Mouse (Mus musculus) lung, adult 2 months (tissue): ENCODE results near the gene Nfkb1. TPM values are rescaled to one million over a fixed set of nuclear protein-coding genes. Genes with fewer than 3 reads are reported as not detected.
A peak's percentile ranks its signal among the peaks of the same experiment; 100 is the strongest.

Source experiments
- DNase-seq: peaks from one replicate; pipeline ENCODE4 v3.0.0; 2022
- H3K4me1 ChIP-seq: fragments of 200-500 bp; 2 replicates; pipeline ENCODE4 v1.6.1; 2011; ENCODE audit warnings: low read length; ENCODE audit not compliant: control insufficient read depth, insufficient read depth
- H3K4me3 ChIP-seq: fragments of 200-500 bp; replicated peaks from 2 replicates; pipeline ENCODE3; 2011; ENCODE audit warnings: low read depth, mild to moderate bottlenecking, control low read depth, low read length; ENCODE audit errors: extremely low read depth
- CTCF ChIP-seq: fragments of 200-500 bp; IDR thresholded peaks from 2 replicates; pipeline ENCODE4 v1.5.1; 2011; ENCODE audit warnings: mild to moderate bottlenecking, low read length, control low read depth; ENCODE audit not compliant: insufficient read depth
- POLR2A ChIP-seq: fragments of 200-500 bp; IDR thresholded peaks from 2 replicates; pipeline ENCODE4 v1.6.1; 2011; ENCODE audit warnings: low read depth, mild to moderate bottlenecking, control low read depth, low read length, borderline replicate concordance; ENCODE audit errors: extremely low read depth
- WGBS: fragments of 180-500 bp; shearing (Covaris S2); methylation state at CpG from one replicate; pipeline ENCODE4 v1.1.7; 2018; 5-methylcytosine and 5-hydroxymethylcytosine counted together
- polyA plus RNA-seq: library from polyadenylated mRNA; depleted of rRNA; stranded (reverse); fragments of >200 nt; gene quantifications from 2 replicates; pipeline ENCODE4 v1.2.3, GENCODE M21; 2012

Nfkb1 gene
- polyA plus RNA-seq, 1 experiment, result 126 TPM

- DNase-seq, result no peak
- Histone ChIP-seq H3K4me1 (peaks cover 12% of the 10 kb centered on the region), H3K4me3 (no peak overlapping the region)
- 45% methylated on average over 5 of the region's 5 CpGs for WGBS
- no peak for TF ChIP-seq POLR2A
- no peak for TF ChIP-seq CTCF
Measured at GRCm38 (mm10) chr3:135568633-135569032, 122.7 kb downstream of the Nfkb1 start.

GRCm38 (mm10) chr3:135567888-135568287, 123.5 kb downstream of the Nfkb1 start:
- DNase-seq, result no peak
- WGBS, result 52% methylated on average over 6 of the region's 6 CpGs
- no peak for TF ChIP-seq POLR2A
- TF ChIP-seq CTCF, result no peak
- Histone ChIP-seq H3K4me3 (no peak overlapping the region), H3K4me1 (peaks cover 8% of the 10 kb centered on the region)

DNA sequence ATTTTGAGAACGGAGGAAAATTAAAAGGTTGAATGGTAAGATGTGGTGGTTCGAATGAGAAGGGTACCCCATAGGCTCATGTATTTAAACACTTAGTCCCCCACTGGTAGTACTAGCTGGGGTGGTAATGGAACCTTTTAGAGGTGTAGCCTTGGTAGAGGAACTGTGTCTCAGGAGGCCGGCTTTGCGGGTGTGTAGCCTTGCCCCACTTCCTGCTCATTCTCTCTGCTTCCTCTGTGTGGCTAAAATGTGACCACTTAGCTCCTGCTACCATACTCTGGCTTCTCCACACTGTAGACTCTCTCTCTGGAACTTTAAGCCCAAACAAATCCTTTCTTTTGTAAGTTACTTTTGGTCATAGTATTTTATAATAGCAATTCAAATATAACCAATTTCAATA, 126.0 kb downstream of the Nfkb1 start:
- 65% methylated on average over 4 of the region's 4 CpGs for WGBS
- Histone ChIP-seq H3K4me1 (peaks cover 7% of the 10 kb centered on the region), H3K4me3 (no peak overlapping the region)
- no peak for TF ChIP-seq CTCF
- TF ChIP-seq POLR2A, result no peak
- no peak for DNase-seq

DNA sequence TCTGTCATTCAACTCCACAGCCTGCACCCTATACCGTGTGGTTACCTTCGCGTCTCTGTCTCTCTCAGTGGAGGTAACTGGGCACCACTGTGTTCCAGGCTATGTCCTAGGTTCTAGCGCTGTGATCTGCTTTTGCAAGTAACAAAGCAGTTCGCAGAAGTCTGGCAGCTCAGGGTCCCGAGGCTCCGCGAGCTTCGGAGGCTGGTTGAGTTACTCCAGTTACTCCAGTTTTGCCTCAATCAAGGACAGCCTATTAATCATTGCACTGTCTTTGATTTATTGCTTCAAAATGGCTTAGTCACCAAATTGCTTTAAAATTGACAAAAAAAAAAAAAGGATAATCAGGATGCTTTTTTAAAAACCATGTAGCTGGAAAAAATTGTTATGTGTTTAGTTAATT, 126.6 kb downstream of the Nfkb1 start:
- WGBS, result 84% methylated on average over 9 of the region's 9 CpGs
- DNase-seq, result no peak
- Histone ChIP-seq H3K4me1 (peaks cover 5% of the 10 kb centered on the region), H3K4me3 (no peak overlapping the region)
- TF ChIP-seq CTCF, result no peak
- TF ChIP-seq POLR2A, result no peak

DNA sequence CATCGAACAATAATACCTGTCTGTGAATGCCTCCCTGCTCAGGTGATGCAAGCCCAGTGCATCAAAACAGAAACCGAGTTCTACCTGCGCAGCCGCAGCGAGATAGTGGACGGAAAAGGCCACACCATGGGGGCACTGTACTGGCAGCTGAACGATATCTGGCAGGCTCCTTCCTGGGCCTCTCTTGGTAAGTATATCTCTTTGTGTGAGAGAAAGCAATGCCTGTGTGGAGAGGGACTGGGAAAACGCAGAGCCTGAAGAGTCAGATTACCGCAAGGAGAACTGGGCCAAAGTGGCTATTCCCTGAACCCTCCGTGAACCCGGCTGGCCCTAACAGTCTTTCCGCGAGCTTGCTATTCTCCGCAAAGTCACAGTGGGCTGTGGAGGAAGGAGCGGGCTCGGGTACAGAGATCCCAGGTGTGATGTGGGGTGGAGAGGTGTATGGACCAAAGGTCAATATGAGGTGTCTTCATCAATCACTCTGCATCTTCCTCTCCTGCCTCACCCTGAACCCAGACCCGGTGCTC, 128.1 kb downstream of the Nfkb1 start:
- no peak for TF ChIP-seq POLR2A
- TF ChIP-seq CTCF, result no peak
- 86% methylated on average over 17 of the region's 17 CpGs for WGBS
- Histone ChIP-seq H3K4me1 (peaks cover 2% of the 10 kb centered on the region; the same call in 1 of the 2 replicates), H3K4me3 (no peak overlapping the region)
- DNase-seq, result no peak

GRCm38 (mm10) chr3:135562036-135562435, 129.3 kb downstream of the Nfkb1 start:
- TF ChIP-seq CTCF (no peak), POLR2A (no peak)
- 74% methylated on average over 7 of the region's 7 CpGs for WGBS

DNA sequence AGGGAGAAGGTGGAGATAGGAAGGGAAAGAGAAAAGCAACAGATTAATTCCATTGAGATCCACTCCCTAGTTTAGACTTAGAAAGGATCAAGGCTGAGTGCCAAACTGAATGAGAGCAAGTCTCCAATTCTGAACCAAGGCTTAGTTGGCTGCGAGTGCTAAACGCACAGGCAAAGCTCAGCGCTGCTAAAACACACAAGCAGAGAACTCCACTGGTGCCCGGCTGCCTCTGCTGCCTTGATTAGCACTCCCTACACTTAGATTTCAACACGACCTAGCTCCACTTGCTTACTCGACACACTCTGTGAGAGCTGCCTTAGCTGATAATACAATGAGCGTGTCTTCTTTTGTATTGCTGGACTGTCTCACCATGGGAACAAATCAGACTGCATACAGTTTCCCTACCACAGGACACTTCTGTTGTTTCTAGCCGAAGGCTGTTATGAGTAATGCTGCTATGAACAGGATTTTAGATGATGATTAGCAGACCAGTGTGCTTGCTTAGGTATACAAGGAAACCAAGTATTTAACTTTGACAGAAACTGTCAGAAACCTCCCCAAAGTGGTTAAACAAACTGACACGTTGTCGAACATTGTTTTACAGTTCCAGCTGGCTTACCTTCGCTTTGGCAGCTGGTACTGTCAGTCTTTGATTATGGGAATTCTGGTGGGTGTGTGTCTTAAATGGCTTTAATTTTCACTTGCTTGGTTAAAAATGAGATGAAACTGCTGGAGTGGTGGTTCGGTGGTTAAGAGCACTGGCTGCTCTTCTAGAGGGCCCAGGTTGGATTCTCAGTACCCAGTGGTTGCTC, 134.3 kb downstream of the Nfkb1 start:
- 74% methylated on average over 12 of the region's 12 CpGs for WGBS
- TF ChIP-seq CTCF, result no peak
- no peak for TF ChIP-seq POLR2A
- no peak overlapping the region for H3K4me3 ChIP-seq
- no peaks in the 10 kb centered on the region for H3K4me1 ChIP-seq
- no peak for DNase-seq

More at GRCm38 (mm10) chr3:135562036-135562435, 129.3 kb downstream of the Nfkb1 start:
- DNase-seq, result no peak
- Histone ChIP-seq H3K4me1 (peaks cover 2% of the 10 kb centered on the region; the same call in 1 of the 2 replicates), H3K4me3 (no peak overlapping the region)

GRCm38 (mm10) chr3:135556052-135556587, 135.2 kb downstream of the Nfkb1 start:
- no peak overlapping the region for H3K4me3 ChIP-seq
- TF ChIP-seq POLR2A (no peak), CTCF (peak; percentile 36; the same call in 1 of the 2 replicates)
- no peaks in the 10 kb centered on the region for H3K4me1 ChIP-seq
- DNase-seq, result no peak
- WGBS, result 59% methylated on average over 7 of the region's 7 CpGs

- Histone ChIP-seq H3K4me1 (no peaks in the 10 kb centered on the region), H3K4me3 (no peak overlapping the region)
- no peak for DNase-seq
- 69% methylated on average over 6 of the region's 6 CpGs for WGBS
- TF ChIP-seq POLR2A, result no peak
- no peak for TF ChIP-seq CTCF
Measured at GRCm38 (mm10) chr3:135555192-135555591, 136.2 kb downstream of the Nfkb1 start.

DNA sequence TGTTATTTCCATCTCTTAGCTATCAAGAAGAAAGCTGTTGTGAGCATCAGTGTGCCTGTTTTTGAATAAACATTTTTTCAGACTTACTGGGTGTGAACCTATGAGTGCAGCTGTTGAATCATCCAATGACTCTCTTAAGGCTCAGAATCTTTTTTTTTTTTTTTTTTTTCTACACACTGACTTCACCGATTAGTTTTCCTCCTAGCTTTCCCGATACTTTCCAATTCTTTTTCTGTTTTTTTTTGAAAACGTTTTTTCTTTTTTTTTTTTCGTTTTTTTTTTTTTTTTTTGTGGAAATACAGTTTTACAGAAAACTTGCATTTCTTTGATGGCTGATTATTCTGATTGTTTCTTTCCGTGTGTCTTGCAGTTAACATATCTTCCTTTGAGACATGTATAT, 138.5 kb downstream of the Nfkb1 start:
- WGBS, result 70% methylated on average over 5 of the region's 5 CpGs
- TF ChIP-seq POLR2A, result no peak
- TF ChIP-seq CTCF, result no peak
- H3K4me1 ChIP-seq, result no peaks in the 10 kb centered on the region
- no peak for DNase-seq
- no peak overlapping the region for H3K4me3 ChIP-seq

DNA sequence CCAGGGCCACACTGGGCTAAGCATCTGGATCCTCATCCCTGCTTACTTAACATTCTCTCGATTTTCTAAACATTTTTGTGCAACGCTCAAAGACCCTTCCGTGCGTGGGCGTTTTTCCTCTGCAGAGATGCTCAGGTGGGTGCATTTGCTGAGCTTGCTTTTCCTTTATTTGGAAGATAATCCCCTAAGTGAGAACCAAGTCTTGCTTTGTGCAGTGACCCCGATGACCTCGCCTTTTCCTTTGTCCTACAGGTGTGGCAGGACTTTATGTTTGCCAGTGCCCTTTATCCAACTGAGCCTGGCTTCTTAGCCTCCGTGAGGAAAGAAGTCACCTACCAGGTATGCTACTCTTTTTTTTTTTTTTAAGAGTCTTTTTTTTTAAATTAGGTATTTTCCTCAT, 144.0 kb downstream of the Nfkb1 start:
- DNase-seq, result no peak
- TF ChIP-seq CTCF, result no peak
- no peak for TF ChIP-seq POLR2A
- whole genome bisulfite sequencing, result 87% methylated on average over 8 of the region's 8 CpGs
- Histone ChIP-seq H3K4me1 (no peaks in the 10 kb centered on the region; the same call in 1 of the 2 replicates), H3K4me3 (no peak overlapping the region)
